Mouse (Mus musculus) testis, adult 2 months (tissue): ENCODE measurements around the gene Sgsm3.

Experiments
- CTCF ChIP-seq: fragments of 200-500 bp; IDR thresholded peaks from 2 replicates; pipeline ENCODE4 v1.5.1; 2012; ENCODE audit warnings: low read depth, mild to moderate bottlenecking, inconsistent platforms, low read length, moderate library complexity; ENCODE audit not compliant: control insufficient read depth, insufficient read depth, insufficient replicate concordance
- POLR2A ChIP-seq: fragments of 200-500 bp; IDR thresholded peaks from 2 replicates; pipeline ENCODE4 v1.6.1; 2012; ENCODE audit warnings: low read depth, mild to moderate bottlenecking, inconsistent platforms, low read length, moderate library complexity; ENCODE audit not compliant: control insufficient read depth

DNA sequence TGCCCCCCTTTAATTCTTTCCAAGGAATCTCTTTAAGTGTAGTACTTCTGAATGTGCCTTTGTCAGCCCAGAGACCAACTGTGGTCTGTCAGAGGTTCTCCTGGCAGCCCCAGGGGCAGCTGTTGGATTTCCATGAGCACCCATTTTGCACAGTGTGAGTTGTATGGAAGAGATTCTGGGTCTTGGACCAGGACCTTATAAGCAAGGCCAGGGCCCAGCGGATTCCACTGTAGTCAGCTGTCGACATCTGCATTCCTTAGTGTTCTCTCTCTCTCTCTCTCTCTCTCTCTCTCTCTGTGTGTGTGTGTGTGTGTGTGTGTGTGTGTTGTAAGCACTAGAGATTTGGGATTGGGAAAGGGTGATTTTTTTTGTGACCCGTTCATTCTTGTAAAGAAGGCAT is 40.9 kb upstream of the Sgsm3 start:
- TF ChIP-seq CTCF (no peak), POLR2A (no peak)
